Mouse (Mus musculus) urinary bladder, postnatal 4 days (tissue): ENCODE results near the gene Atrx.
"Not testable (repeated sequence)": the region's sequence is repeated elsewhere in the genome, so short reads cannot be mapped to it uniquely, and the experiment has no call there.

Source experiments
- DNase-seq, 2 experiments: peaks; one replicate each; pipeline ENCODE4 v3.0.0; 2021 to 2022; ENCODE audit warnings: low spot score in 2 of 2

Atrx gene

DNA sequence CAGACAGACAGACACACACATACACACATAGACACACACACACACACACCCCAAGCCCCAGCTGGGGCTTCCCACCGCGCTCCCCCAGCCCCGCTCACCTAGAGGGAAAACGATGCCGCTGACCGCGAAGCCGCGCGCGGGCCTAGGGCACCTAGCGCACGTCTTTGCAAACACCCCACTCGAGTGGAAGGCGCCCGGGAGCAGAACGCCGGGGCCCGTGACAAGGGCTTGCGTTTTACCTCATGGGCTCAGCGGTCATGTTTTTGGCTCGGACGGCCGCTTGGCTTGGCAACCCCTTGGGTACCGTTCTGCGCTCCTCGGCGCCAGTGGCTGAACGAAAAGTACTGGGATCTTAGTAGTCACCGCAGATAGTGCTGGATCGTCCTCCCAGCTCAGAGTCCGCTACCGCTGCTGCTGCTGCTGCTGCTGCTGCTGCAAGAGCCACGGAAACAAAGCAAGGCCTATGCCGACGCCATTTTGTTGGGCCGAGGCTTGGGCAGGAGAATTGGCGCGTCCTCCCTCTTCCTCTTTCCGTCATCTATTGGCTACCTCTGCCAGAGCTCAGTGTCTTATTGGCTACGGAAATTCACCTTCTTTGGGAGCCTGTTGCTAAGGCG is at the start of gene Atrx:
Atrx (minus strand) TSS at position 543 of the 617 bp plus-strand sequence.
- DNase-seq, result peak; percentile 66 to 71

GRCm38 (mm10) chrX:105957091-105957490 is 27.9 kb upstream of the Atrx start:
- not testable (repeated sequence) for DNase-seq

GRCm38 (mm10) chrX:105953999-105954398 is 24.8 kb upstream of the Atrx start:
- no peak for DNase-seq

DNA sequence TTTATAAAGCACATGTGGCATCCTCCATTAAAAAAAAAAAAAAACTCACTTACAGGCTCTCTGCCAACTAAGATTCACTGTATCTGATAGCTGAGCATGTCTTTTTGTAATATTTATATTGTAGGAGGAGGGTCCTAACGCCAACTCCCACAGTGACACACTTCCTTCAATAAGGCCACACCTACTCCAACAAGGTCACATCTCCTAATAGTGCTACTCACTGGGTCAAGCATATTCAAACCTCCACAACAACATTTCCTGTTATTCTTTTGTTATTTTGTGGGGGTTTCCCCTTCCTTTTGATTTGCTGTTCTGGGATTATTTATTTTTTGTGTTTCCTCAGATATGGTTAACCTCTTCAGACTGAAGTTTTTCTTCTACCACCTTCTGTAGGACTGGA is 17.2 kb upstream of the Atrx start:
- DNase-seq, result no peak

- DNase-seq, result no peak
These were observed 10.0 kb upstream of the Atrx start for GRCm38 (mm10) chrX:105939245-105939644.

DNA sequence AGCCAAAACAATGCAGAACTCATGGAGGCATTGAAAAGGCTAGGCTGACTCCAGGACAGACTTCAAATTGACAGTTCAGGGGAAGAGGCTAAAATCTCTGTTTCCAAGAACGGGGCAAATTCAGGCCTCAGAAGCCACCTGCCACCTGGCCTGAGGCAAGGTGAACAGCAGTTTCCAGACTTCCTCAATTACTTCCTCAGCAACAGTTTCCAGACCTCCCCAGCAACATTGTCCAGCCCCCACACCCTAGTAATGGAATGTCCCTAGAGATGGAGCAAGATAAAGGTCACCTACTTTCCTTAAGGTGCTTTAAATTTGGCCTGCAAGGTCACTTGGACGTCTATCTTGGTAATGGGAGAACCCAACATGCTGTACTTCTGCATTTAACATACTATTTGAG is 8.5 kb upstream of the Atrx start:
- DNase-seq, result no peak

GRCm38 (mm10) chrX:105934341-105934740 is 5.1 kb upstream of the Atrx start:
- DNase-seq, result no peak

DNA sequence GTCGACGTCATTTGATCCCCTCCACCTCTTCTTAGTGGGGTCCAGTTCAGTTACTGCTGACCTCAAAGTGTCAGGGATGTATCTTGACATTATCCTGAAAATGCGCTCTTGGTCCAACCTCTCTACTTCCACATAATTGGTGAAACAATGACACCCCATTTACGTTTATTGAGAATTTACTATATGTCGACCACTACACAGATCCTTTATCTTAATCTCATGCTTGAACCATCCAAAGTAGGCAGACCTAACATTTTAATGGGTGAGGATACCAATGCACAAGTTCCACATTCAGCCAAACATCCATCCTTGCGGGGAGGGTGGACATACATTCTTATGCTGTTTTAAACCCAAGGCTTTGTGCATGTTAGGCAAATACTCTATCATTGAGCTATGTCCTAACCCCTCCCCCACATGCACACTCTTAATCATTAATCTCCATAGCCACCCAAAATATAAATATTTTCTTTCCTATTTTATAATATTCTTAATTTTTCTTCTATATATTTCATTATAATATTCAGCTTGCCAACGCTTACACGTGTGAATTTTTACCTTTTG is 355 bp upstream of the Atrx start:
- no peak for DNase-seq

DNA sequence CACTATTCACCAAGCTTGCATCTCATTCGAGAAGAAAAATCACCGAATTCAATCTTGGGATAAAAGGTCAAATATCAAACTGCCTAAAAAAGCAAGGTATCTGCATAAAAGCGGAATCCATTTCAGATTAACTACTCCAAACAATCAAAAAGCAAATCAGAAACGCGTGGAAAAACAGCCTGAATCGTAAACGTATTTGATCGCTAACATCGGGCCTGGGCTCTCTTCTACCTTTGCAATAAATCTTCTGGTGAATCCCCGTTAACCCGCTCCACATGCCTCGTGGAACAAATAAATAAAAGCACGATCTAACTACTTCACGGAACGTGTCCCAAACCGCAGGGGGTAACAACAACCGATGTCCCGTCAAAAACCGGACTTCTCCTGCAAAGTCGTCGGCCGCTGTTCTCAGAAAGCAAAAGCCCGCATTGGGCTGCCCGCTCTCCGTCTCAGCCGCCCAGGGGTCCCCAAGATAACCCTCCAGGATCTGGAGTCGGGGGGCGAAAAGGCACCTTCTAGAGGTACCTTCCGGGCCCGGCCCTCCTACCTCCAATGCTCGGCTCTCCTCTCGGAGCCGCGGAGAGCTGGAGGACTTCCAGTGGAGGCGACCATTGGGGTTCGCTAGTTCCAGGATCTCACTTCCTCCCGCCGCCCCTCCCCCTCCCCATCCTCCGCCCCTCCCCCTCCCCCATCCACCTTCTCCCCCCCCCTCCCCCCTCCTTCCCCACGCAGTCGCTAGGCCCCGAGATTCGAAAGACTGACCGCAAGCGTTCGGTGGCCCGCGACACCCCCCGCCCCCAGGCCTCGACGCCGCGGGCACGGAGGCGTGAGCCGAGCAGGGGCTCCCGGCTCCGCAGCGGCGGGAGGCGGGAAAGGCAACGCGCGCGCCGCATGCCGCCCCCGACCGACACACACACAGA is 1.0 kb downstream of the Atrx start:
- DNase-seq, result peak in 1 of 2 experiments; percentile 17

DNA sequence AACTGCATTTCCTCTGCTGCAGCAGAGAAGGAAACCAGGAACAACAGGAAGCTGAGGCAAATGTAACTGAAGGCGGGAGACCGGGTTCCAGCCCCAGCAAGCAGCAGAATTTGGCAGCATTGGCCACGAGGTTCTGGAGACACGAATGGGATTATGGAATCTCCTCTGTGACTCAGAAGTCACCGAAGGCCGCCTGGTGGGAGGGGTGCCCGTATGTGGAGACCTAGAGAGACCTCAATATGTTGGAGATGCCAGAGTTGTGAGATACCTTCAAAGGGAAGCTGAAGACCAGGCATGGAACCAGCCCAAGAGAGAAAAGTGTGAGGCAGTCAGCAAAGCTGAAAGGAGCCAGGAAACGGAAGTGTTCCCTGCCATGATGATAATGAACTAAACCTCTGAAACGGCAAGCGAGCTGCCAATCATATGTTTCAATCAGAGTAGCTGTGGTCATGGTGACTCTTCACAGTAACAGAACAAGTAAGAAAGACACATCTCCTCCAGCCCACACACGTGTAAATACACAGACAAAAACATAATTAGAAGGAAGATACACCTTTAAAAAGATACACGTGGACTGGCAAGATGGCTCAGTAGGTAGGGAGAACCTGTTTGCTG is 3.0 kb downstream of the Atrx start:
- DNase-seq, result no peak

DNA sequence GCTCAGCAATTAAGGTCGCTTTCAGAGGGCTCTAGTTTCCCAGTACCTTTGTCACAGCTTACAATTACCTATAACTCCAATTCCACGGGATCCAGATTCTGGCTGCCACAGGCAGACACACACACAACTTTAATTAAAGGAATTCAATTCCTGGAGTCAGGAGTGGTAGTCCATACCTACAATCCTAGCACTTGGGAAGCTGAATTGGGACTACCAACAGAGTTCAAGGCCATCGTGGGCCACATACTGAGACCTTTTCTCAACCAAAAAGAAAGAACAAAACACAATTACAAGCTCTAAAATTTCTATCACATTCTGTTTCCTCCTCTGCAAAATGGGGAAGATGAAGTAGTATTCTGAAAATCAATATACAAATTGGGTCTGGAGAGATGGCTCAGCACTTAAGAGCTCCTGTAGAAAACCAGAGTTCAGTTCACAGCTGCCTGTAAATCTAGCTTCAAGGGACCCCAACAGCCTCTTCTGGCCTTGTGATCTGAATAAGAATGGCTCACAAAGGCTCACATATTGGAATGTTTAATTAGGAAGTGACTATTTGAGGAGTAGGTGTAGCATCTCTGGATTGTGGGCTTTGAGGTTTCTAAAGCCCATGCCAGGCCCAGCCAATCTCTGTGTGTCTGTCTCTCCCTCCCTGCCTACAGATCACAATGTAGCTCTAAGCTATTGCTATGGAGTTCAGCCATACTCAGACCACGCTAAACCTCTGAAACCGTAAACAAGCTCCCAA is 4.7 kb downstream of the Atrx start:
- no peak for DNase-seq

- no peak for DNase-seq
These were observed 5.3 kb downstream of the Atrx start for GRCm38 (mm10) chrX:105923896-105924295.

DNA sequence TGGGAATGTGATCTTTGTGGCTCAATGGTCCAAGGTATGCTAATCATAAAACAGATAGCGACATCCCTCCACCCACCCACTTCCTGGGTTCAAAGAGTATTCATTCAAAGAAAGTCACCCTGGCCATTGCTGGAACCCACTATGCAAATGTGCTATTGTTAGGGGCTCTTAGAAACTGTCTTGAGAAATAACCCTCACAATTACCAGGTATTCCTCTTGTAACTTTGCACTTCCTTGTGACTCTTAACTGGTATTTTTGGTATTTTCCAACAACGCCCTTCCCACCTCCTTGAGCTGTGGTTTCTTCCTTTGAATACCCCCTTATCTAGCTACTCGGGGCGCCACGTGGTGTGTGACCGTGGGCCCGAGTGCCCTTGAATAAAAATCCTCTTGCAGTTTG is 6.2 kb downstream of the Atrx start:
- not testable (repeated sequence) for DNase-seq

DNA sequence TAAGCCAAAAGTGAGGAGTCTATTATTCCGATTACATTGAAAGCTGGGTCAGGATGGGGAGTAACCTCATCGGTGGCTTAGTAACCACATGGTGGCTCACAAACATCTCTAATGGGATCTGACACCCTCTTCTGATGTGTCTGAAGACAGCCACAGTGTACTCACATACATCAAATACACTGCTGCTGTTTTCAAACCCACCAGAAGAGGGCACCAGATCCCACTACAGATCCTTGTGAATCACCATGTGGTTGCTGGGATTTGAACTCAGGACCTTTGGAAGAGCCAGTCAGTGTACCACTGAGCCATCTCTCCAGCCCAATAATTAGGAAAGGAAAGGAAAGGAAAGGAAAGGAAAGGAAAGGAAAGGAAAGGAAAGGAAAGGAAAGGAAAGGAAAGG is 7.8 kb downstream of the Atrx start:
- DNase-seq, result no peak

- no peak for DNase-seq
These were observed 17.5 kb downstream of the Atrx start for GRCm38 (mm10) chrX:105911728-105912127.

- DNase-seq, result no peak
These were observed 27.6 kb downstream of the Atrx start for GRCm38 (mm10) chrX:105901611-105902010.

DNA sequence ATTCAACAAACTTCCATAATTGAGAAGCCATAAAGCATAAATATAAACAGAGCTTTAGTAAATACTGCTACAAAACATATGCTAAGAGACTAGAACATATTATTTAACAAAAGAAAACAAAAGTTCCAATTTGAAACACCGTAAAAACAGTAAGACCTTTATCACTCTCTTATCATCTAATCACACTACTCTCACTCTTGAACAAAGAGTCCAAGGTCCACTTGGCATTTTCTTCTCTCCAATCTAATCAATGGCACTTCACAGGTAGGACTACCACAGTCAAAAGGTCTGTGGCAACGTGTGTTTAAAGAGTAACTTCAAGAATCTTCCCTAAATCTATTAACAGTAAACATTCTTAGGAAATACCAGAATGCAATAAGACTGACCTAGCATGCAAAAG is 42.3 kb downstream of the Atrx start:
- no peak for DNase-seq

GRCm38 (mm10) chrX:105864367-105864766 is 64.8 kb downstream of the Atrx start:
- DNase-seq, result no peak

- DNase-seq, result no peak
These were observed 104.7 kb downstream of the Atrx start for GRCm38 (mm10) chrX:105824462-105824861.

DNA sequence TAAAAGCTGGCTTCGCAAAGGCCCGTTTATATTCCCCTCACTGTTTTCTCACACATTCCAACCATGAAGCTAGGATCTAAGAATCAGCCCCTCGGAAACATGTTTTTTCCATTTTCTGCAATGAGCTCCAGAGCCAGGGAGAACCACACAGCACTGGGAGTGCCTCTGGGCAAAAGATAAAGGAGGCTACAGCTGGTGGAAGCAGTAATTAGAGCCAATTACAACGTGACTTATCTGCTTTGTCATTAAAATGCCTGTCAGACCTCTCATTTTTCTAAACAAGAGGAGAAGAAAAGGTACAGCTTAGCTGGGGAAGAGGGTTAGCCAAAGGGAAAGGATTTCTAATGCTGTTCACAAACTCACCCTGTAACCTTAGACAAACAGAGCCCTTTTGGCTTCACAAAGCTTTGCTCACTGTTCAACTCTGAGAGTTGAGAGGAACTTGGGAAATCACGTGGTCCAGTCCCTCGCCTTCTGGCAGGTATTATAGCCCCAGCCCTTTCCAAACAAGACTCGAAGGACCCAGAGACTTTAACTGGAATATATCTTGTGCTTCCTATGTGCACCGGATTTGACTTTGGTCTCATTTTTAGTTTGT is 134.3 kb downstream of the Atrx start:
- DNase-seq, result no peak

GRCm38 (mm10) chrX:105773281-105773680 is 155.9 kb downstream of the Atrx start:
- DNase-seq, result peak in 1 of 2 experiments; percentile 39
